Mouse (Mus musculus) lung, adult 18-20 months (tissue): ENCODE measurements at regions not wholly inside any gene's neighbourhood (a gene's known extent, or its start where the extent isn't known, plus 50 kb on each side); places are given as distances from the start of the nearest gene placed in this dataset.

Experiments
- DNase-seq, 2 experiments: peaks; one replicate each; pipeline ENCODE4 v3.0.0; 2022; ENCODE audit warnings: mixed read lengths in 2 of 2

GRCm38 (mm10) chr15:63724543-63725186, 120.3 kb downstream of the Gsdmc2 start:
- no peak for DNase-seq

- no peak for DNase-seq
These were observed 122.0 kb downstream of the Gsdmc2 start for GRCm38 (mm10) chr15:63722991-63723390.

- DNase-seq, result peak; percentile 17 to 40
These were observed 123.2 kb downstream of the Gsdmc2 start for GRCm38 (mm10) chr15:63721669-63722357.

- no peak for DNase-seq
These were observed 127.2 kb downstream of the Gsdmc2 start for GRCm38 (mm10) chr15:63717812-63718211.

- no peak for DNase-seq
These were observed 131.3 kb downstream of the Gsdmc2 start for GRCm38 (mm10) chr15:63713697-63714096.

- DNase-seq, result no peak
These were observed 134.6 kb downstream of the Gsdmc2 start for GRCm38 (mm10) chr15:63710381-63710780.

GRCm38 (mm10) chr15:63709270-63709933, 135.6 kb downstream of the Gsdmc2 start:
- DNase-seq, result no peak

GRCm38 (mm10) chr15:63704636-63705035, 140.3 kb downstream of the Gsdmc2 start:
- no peak for DNase-seq

- DNase-seq, result no peak
These were observed 147.1 kb downstream of the Gsdmc2 start for GRCm38 (mm10) chr15:63697831-63698230.

GRCm38 (mm10) chr15:63694150-63694549, 150.8 kb downstream of the Gsdmc2 start:
- DNase-seq, result no peak

- DNase-seq, result no peak
These were observed 151.4 kb downstream of the Gsdmc2 start for GRCm38 (mm10) chr15:63693561-63693960.

GRCm38 (mm10) chr15:63692491-63693295, 152.3 kb downstream of the Gsdmc2 start:
- no peak for DNase-seq

GRCm38 (mm10) chr15:63689788-63690575, 155.0 kb downstream of the Gsdmc2 start:
- no peak for DNase-seq

GRCm38 (mm10) chr15:63687852-63688251, 157.1 kb downstream of the Gsdmc2 start:
- DNase-seq, result no peak

GRCm38 (mm10) chr15:63686954-63687562, 157.9 kb downstream of the Gsdmc2 start:
- DNase-seq, result no peak

- DNase-seq, result no peak
These were observed 164.7 kb downstream of the Gsdmc2 start for GRCm38 (mm10) chr15:63679984-63680925.

- no peak for DNase-seq
These were observed 166.1 kb downstream of the Gsdmc2 start for GRCm38 (mm10) chr15:63678921-63679320.

- no peak for DNase-seq
These were observed 169.4 kb downstream of the Gsdmc2 start for GRCm38 (mm10) chr15:63675491-63676036.

GRCm38 (mm10) chr15:63674404-63674803, 170.6 kb downstream of the Gsdmc2 start:
- no peak for DNase-seq

- no peak for DNase-seq
These were observed 173.9 kb downstream of the Gsdmc2 start for GRCm38 (mm10) chr15:63671081-63671480.
